Mouse (Mus musculus): Measurements from ENCODE around the gene Gm4969.

- TF ChIP-seq CTCF (IDR thresholded peaks at IDR 0.05; ENCODE audit: borderline replicate concordance, insufficient read depth, low read depth, low read length), result peak; percentile 71
- TF ChIP-seq POLR2A (IDR thresholded peaks at IDR 0.05; ENCODE audit: borderline replicate concordance, insufficient read depth, low read length), result no peak
These were observed 29.4 kb downstream of the Gm4969 start for GRCm38 (mm10) chr7:19088813-19089212.
